Mouse (Mus musculus) ovary, adult 18-20 months (tissue): ENCODE data around the gene Ppp2r3d.

Experiments
- DNase-seq: peaks from one replicate; pipeline ENCODE4 v3.0.0; 2022; ENCODE audit warnings: low spot score, mixed read lengths

Gene Ppp2r3d

GRCm38 (mm10) chr9:124411553-124411952, 65.1 kb downstream of the Ppp2r3d start:
- no peak for DNase-seq

- no peak for DNase-seq
These were observed 68.1 kb downstream of the Ppp2r3d start for GRCm38 (mm10) chr9:124408564-124408963.
